Mouse (Mus musculus) midbrain, postnatal 0 days (tissue): ENCODE data around the gene Casp2. TPM values are rescaled to one million over a fixed set of nuclear protein-coding genes. Genes with fewer than 3 reads are reported as not detected.

Experiments used
- ATAC-seq: fragments of 200-750 bp; cut with Nextera tagmentation; 2 replicates; pipeline ENCODE4 v1.8.0; 2017; ENCODE audit warnings: moderate number of reproducible peaks, mild to moderate bottlenecking, moderate TSS enrichment, moderate library complexity; ENCODE audit not compliant: low FRiP score
- DNase-seq: peaks from one replicate; pipeline ENCODE4 v3.0.0-alpha.2; 2015; ENCODE audit warnings: low spot score
- H3K27ac ChIP-seq: fragments of 300-500 bp; sonication (generic); 2 replicates; pipeline ENCODE4 v1.5.1; 2014; ENCODE audit warnings: low read depth, mild to moderate bottlenecking, low read length, mixed read lengths
- H3K27me3 ChIP-seq: fragments of 300-500 bp; sonication (generic); 2 replicates; pipeline ENCODE4 v1.6.1; 2014; ENCODE audit warnings: low read length, control low read depth, mixed read lengths; ENCODE audit not compliant: insufficient read depth
- H3K36me3 ChIP-seq: fragments of 300-500 bp; sonication (generic); 2 replicates; pipeline ENCODE4 v1.6.1; 2014; ENCODE audit warnings: low read length, control low read depth, mixed read lengths; ENCODE audit not compliant: insufficient read depth
- H3K4me1 ChIP-seq: fragments of 300-500 bp; sonication (generic); 2 replicates; pipeline ENCODE4 v1.6.1; 2014; ENCODE audit warnings: mild to moderate bottlenecking, control low read depth, antibody characterized with exemption, low read length, mixed read lengths; ENCODE audit not compliant: insufficient read depth
- H3K4me2 ChIP-seq: fragments of 300-500 bp; sonication (generic); 2 replicates; pipeline ENCODE4 v1.6.1; 2014; ENCODE audit warnings: low read depth, mild to moderate bottlenecking, low read length, mixed read lengths; ENCODE audit not compliant: poor library complexity, severe bottlenecking
- H3K4me3 ChIP-seq: fragments of 300-500 bp; sonication (generic); 2 replicates; pipeline ENCODE4 v1.5.1; 2014; ENCODE audit warnings: low read depth, mild to moderate bottlenecking, low read length, moderate library complexity
- H3K9ac ChIP-seq: fragments of 300-500 bp; sonication (generic); replicated peaks from 2 replicates; pipeline ENCODE4 v1.6.1; 2014; ENCODE audit warnings: mild to moderate bottlenecking, low read length, moderate library complexity, mixed read lengths; ENCODE audit not compliant: poor library complexity, severe bottlenecking
- H3K9me3 ChIP-seq: fragments of 300-500 bp; sonication (generic); 2 replicates; pipeline ENCODE4 v1.6.1; 2016; ENCODE audit warnings: low read length, control low read depth
- CTCF ChIP-seq: IDR thresholded peaks from 2 replicates; pipeline ENCODE4 v1.5.1; 2016; ENCODE audit warnings: antibody characterized with exemption, mild to moderate bottlenecking
- WGBS: fragments of 180-500 bp; shearing (Covaris S2); extraction: QIAGEN DNeasy Blood & Tissue Kit; methylation state at CpG from one replicate; pipeline ENCODE4 v1.1.7; 2014; 5-methylcytosine and 5-hydroxymethylcytosine counted together
- polyA plus RNA-seq: library from polyadenylated mRNA; unstranded; fragments of >200 nt; fragmentation: Nextera tagmentation; extraction: Ambion mirVana; gene quantifications from 2 replicates; pipeline ENCODE4 v1.2.1, GENCODE M21; 2015
- total RNA-seq: library from RNA; depleted of rRNA; stranded (reverse); fragments of >200 nt; gene quantifications from 2 replicates; pipeline ENCODE4 v1.2.3, GENCODE M21; 2014; rRNA removed

Casp2 gene
- total RNA-seq: 42.6 and 50.7 TPM in 2 replicates
- polyA plus RNA-seq: 17.9 and 18.4 TPM in 2 replicates

GRCm38 (mm10) chr6:42264626-42265312, at the start of gene Casp2:
TSS of gene Casp2 (plus strand) at chr6:42264985.
- DNase-seq (peak; percentile 100), ATAC-seq (peak; percentile 100)
- Histone ChIP-seq H3K27me3 (no peaks in the 10 kb centered on the region), H3K9ac (peak within 1 kb of the TSS; percentile 79), H3K9me3 (no peaks in the 10 kb centered on the region), H3K27ac (peak within 1 kb of the TSS; percentile 84), H3K4me2 (peak within 1 kb of the TSS; percentile 83), H3K36me3 (peaks cover 18% of the 10 kb centered on the region), H3K4me3 (peak within 1 kb of the TSS; percentile 95), H3K4me1 (no peaks in the 10 kb centered on the region; the same call in 1 of the 2 replicates)
- under 1% methylated on average over 50 of the region's 51 CpGs for WGBS
- peak; percentile 94 for TF ChIP-seq CTCF

- Histone ChIP-seq H3K27me3 (no peaks in the 10 kb centered on the region), H3K4me3 (no peak within 1 kb of the TSS), H3K4me2 (no peak within 1 kb of the TSS), H3K4me1 (no peaks in the 10 kb centered on the region), H3K9ac (no peak within 1 kb of the TSS), H3K9me3 (no peaks in the 10 kb centered on the region), H3K36me3 (no peaks in the 10 kb centered on the region), H3K27ac (no peak within 1 kb of the TSS)
- no peak for DNase-seq
- 81% methylated on average over 2 of the region's 2 CpGs for WGBS
- ATAC-seq: no peak
- TF ChIP-seq CTCF: no peak
Measured at GRCm38 (mm10) chr6:42215028-42215427, 49.8 kb upstream of the Casp2 start, which contains the start of gene Tas2r144. TSS of gene Tas2r144 (plus strand) at chr6:42215328.

- Histone ChIP-seq H3K9ac (no peak overlapping the region), H3K4me1 (no peaks in the 10 kb centered on the region), H3K27me3 (no peaks in the 10 kb centered on the region), H3K4me2 (no peak overlapping the region), H3K36me3 (no peaks in the 10 kb centered on the region), H3K9me3 (no peaks in the 10 kb centered on the region), H3K4me3 (no peak overlapping the region), H3K27ac (no peak overlapping the region)
- WGBS: 69% methylated on average over 3 of the region's 3 CpGs
- ATAC-seq (no peak), DNase-seq (peak; percentile 43)
- TF ChIP-seq CTCF: no peak
Measured at GRCm38 (mm10) chr6:42222286-42222685, 42.5 kb upstream of the Casp2 start.

- TF ChIP-seq CTCF: no peak
- Histone ChIP-seq H3K27me3 (no peaks in the 10 kb centered on the region), H3K4me2 (no peak overlapping the region), H3K9ac (no peak overlapping the region), H3K4me1 (no peaks in the 10 kb centered on the region), H3K4me3 (no peak overlapping the region), H3K36me3 (no peaks in the 10 kb centered on the region), H3K9me3 (no peaks in the 10 kb centered on the region), H3K27ac (no peak overlapping the region)
- 82% methylated on average over 4 of the region's 4 CpGs for WGBS
- DNase-seq (no peak), ATAC-seq (no peak)
Measured at GRCm38 (mm10) chr6:42225046-42225445, 39.7 kb upstream of the Casp2 start.

GRCm38 (mm10) chr6:42227240-42228101, 37.3 kb upstream of the Casp2 start:
- Histone ChIP-seq H3K9me3 (no peaks in the 10 kb centered on the region), H3K36me3 (no peaks in the 10 kb centered on the region), H3K27ac (no peak overlapping the region), H3K4me1 (no peaks in the 10 kb centered on the region), H3K9ac (no peak overlapping the region), H3K27me3 (no peaks in the 10 kb centered on the region), H3K4me2 (no peak overlapping the region), H3K4me3 (no peak overlapping the region)
- DNase-seq (peak; percentile 78), ATAC-seq (no peak)
- 33% methylated on average over 17 of the region's 17 CpGs for WGBS
- peak; percentile 87 for TF ChIP-seq CTCF

GRCm38 (mm10) chr6:42229610-42230009, 35.2 kb upstream of the Casp2 start:
- Histone ChIP-seq H3K9me3 (no peaks in the 10 kb centered on the region), H3K9ac (no peak overlapping the region), H3K27ac (no peak overlapping the region), H3K36me3 (no peaks in the 10 kb centered on the region), H3K4me3 (no peak overlapping the region), H3K4me2 (no peak overlapping the region), H3K27me3 (no peaks in the 10 kb centered on the region), H3K4me1 (no peaks in the 10 kb centered on the region)
- TF ChIP-seq CTCF: no peak
- no peak for DNase-seq
- ATAC-seq: no peak
- WGBS: 82% methylated on average over 4 of the region's 4 CpGs
